Mouse (Mus musculus) MEL (cell line): ENCODE data around the gene Ppp2ca. TPM values are rescaled to one million over a fixed set of nuclear protein-coding genes. Genes with fewer than 3 reads are reported as not detected.

Experiments
- DNase-seq: peaks from one replicate; pipeline ENCODE4 v3.0.0; 2011; ENCODE audit warnings: low read depth, low spot score
- H3K27ac ChIP-seq: 2 replicates; pipeline ENCODE4 v1.5.1; 2012; ENCODE audit warnings: low read depth, mild to moderate bottlenecking, control low read depth, low read length, moderate library complexity; ENCODE audit not compliant: control insufficient read depth
- H3K27me3 ChIP-seq, 2 experiments: fragments of 150-350 bp in 1 of 2; sonication (generic) in 1 of 2; 2 replicates each; pipeline ENCODE4 v1.6.1; 2012; ENCODE audit warnings: low read length in 2 of 2, mild to moderate bottlenecking in 2 of 2, improper control_type of control experiment in 1 of 2, moderate library complexity in 1 of 2; ENCODE audit not compliant: insufficient read depth in 2 of 2, control insufficient read depth in 1 of 2
- H3K36me3 ChIP-seq, 2 experiments: 2 replicates each; pipeline ENCODE4 v1.6.1; 2012 to 2014; ENCODE audit warnings: low read length in 2 of 2, improper control_type of control experiment in 1 of 2, inconsistent platforms in 1 of 2, mild to moderate bottlenecking in 1 of 2; ENCODE audit not compliant: insufficient read depth in 2 of 2, control insufficient read depth in 1 of 2
- H3K4me1 ChIP-seq, 2 experiments: fragments of 150-350 bp in 1 of 2; sonication (generic) in 1 of 2; 2 replicates each; pipeline ENCODE4 v1.6.1; 2012; ENCODE audit warnings: low read length in 2 of 2, improper control_type of control experiment in 1 of 2, mild to moderate bottlenecking in 1 of 2; ENCODE audit not compliant: insufficient read depth in 2 of 2, control insufficient read depth in 1 of 2
- H3K4me3 ChIP-seq, 2 experiments: fragments of 150-350 bp in 1 of 2; sonication (generic) in 1 of 2; 2 replicates each; pipeline ENCODE4 v1.5.1; 2012; ENCODE audit warnings: low read depth in 2 of 2, low read length in 2 of 2, mild to moderate bottlenecking in 2 of 2, moderate library complexity in 2 of 2, control low read depth in 1 of 2, improper control_type of control experiment in 1 of 2; ENCODE audit not compliant: control insufficient read depth in 1 of 2, insufficient read depth in 1 of 2
- H3K79me2 ChIP-seq: 2 replicates; pipeline ENCODE4 v1.6.1; 2012; ENCODE audit warnings: mild to moderate bottlenecking, low read length, moderate library complexity; ENCODE audit not compliant: control insufficient read depth, poor library complexity, insufficient read depth
- H3K9ac ChIP-seq: 2 replicates; pipeline ENCODE4 v1.6.1; 2012; ENCODE audit warnings: low read depth, mild to moderate bottlenecking, control low read depth, low read length, moderate library complexity; ENCODE audit not compliant: control insufficient read depth, poor library complexity, severe bottlenecking
- H3K9me3 ChIP-seq: fragments of 150-350 bp; sonication (generic); replicated peaks from 2 replicates; pipeline ENCODE4 v1.6.1; 2012; ENCODE audit warnings: mild to moderate bottlenecking, low read length, improper control_type of control experiment, moderate library complexity; ENCODE audit not compliant: insufficient read depth
- CHD1 ChIP-seq: IDR thresholded peaks from 2 replicates; pipeline ENCODE4 v1.6.1; 2012; ENCODE audit warnings: low read depth, mild to moderate bottlenecking, inconsistent platforms, low read length, improper control_type of control experiment
- E2F4 ChIP-seq: IDR thresholded peaks from 2 replicates; pipeline ENCODE4 v1.6.1; 2011; ENCODE audit warnings: low read depth, low read length, improper control_type of control experiment, borderline replicate concordance
- ETS1 ChIP-seq: IDR thresholded peaks from 2 replicates; pipeline ENCODE4 v1.6.1; 2012; ENCODE audit warnings: low read depth, mild to moderate bottlenecking, inconsistent platforms, low read length, improper control_type of control experiment, moderate library complexity
- GATA1 ChIP-seq: IDR thresholded peaks from 2 replicates; pipeline ENCODE4 v1.6.1; 2011; ENCODE audit warnings: low read depth, low read length, improper control_type of control experiment
- JUND ChIP-seq: IDR thresholded peaks from 2 replicates; pipeline ENCODE4 v1.6.1; 2011; ENCODE audit warnings: low read depth, mild to moderate bottlenecking, improper control_type of control experiment, low read length
- MAFK ChIP-seq: IDR thresholded peaks from 2 replicates; pipeline ENCODE4 v1.6.1; 2011; ENCODE audit warnings: low read depth, mild to moderate bottlenecking, low read length, improper control_type of control experiment, borderline replicate concordance
- MAX ChIP-seq: IDR thresholded peaks from 2 replicates; pipeline ENCODE4 v1.6.1; 2011; ENCODE audit warnings: low read length, improper control_type of control experiment
- MYB ChIP-seq: IDR thresholded peaks from 2 replicates; pipeline ENCODE4 v1.6.1; 2011; ENCODE audit warnings: mild to moderate bottlenecking, low read depth, low read length, improper control_type of control experiment
- MYC ChIP-seq: IDR thresholded peaks from 2 replicates; pipeline ENCODE4 v1.6.1; 2011; ENCODE audit warnings: low read depth, mild to moderate bottlenecking, low read length, improper control_type of control experiment, moderate library complexity
- NELFE ChIP-seq: IDR thresholded peaks from 2 replicates; pipeline ENCODE4 v1.6.1; 2011; ENCODE audit warnings: low read depth, low read length, improper control_type of control experiment
- NRF1 ChIP-seq: IDR thresholded peaks from 2 replicates; pipeline ENCODE4 v1.6.1; 2014; ENCODE audit warnings: low read depth, mild to moderate bottlenecking, inconsistent platforms, low read length, improper control_type of control experiment, moderate library complexity; ENCODE audit not compliant: poor library complexity, insufficient read depth, severe bottlenecking
- POLR2A ChIP-seq, 2 experiments: IDR thresholded peaks; 2 replicates each; pipeline ENCODE4 v1.6.1; 2011 to 2012; ENCODE audit warnings: low read length in 2 of 2, mild to moderate bottlenecking in 2 of 2, control low read depth in 1 of 2, improper control_type of control experiment in 1 of 2, low read depth in 1 of 2, moderate library complexity in 1 of 2; ENCODE audit not compliant: control insufficient read depth in 1 of 2, insufficient read depth in 1 of 2, poor library complexity in 1 of 2
- SMC3 ChIP-seq: IDR thresholded peaks from 2 replicates; pipeline ENCODE4 v1.6.1; 2011; ENCODE audit warnings: low read depth, low read length, improper control_type of control experiment
- USF1 ChIP-seq: IDR thresholded peaks from 2 replicates; pipeline ENCODE4 v1.6.1; 2014; ENCODE audit warnings: low read depth, mild to moderate bottlenecking, inconsistent platforms, low read length, improper control_type of control experiment, moderate library complexity
- ZC3H11A ChIP-seq: IDR thresholded peaks from 2 replicates; pipeline ENCODE4 v1.6.1; 2012; ENCODE audit warnings: low read depth, mild to moderate bottlenecking, inconsistent platforms, low read length, improper control_type of control experiment
- polyA plus RNA-seq, 2 experiments: library from polyadenylated mRNA; stranded (reverse) in 1 of 2; unstranded in 1 of 2; fragments of >175 nt in 1 of 2; fragments of >200 nt in 1 of 2; gene quantifications; 2 replicates each; pipeline versions ENCODE4 v1.2.1 to v1.2.4; 2012; ENCODE audit warnings: low replicate concordance in 2 of 2, low read depth in 1 of 2; ENCODE audit not compliant: insufficient read length in 2 of 2, insufficient read depth in 1 of 2, missing spikeins in 1 of 2
- total RNA-seq: library from RNA; depleted of rRNA; stranded (reverse); fragments of 300-350 nt; gene quantifications from 2 replicates; pipeline ENCODE4 v1.2.3, GENCODE M21; 2012

Gene Ppp2ca
- total and polyA plus RNA-seq, 3 experiments, result 78.2 to 113 (median 102) TPM

- no peak for TF ChIP-seq E2F4
- no peak for TF ChIP-seq CHD1
- TF ChIP-seq ZC3H11A, result no peak
- TF ChIP-seq MAFK, result no peak
- no peak for TF ChIP-seq NELFE
- no peak for TF ChIP-seq JUND
- H3K27ac ChIP-seq, result no peak overlapping the region
- no peak overlapping the region for H3K9ac ChIP-seq
- H3K79me2 ChIP-seq, result no peaks in the 10 kb centered on the region
- no peaks in the 10 kb centered on the region for H3K4me1 ChIP-seq
- no peaks in the 10 kb centered on the region for H3K9me3 ChIP-seq
- H3K4me3 ChIP-seq, result no peak overlapping the region
- no peaks in the 10 kb centered on the region for H3K27me3 ChIP-seq
- DNase-seq, result peak; percentile 18
- H3K36me3 ChIP-seq, result 0 out of 4 replicates have a peak, but pooled peaks cover 0 to 2% of the 10 kb centered on the region in 2 experiments
Observed at GRCm38 (mm10) chr11:52056198-52056597, 42.3 kb upstream of the Ppp2ca start.

GRCm38 (mm10) chr11:52059001-52059400, 39.5 kb upstream of the Ppp2ca start:
- no peaks in the 10 kb centered on the region for H3K79me2 ChIP-seq

GRCm38 (mm10) chr11:52060315-52060714, 38.2 kb upstream of the Ppp2ca start:
- Histone ChIP-seq H3K79me2 (no peaks in the 10 kb centered on the region), H3K27ac (no peak overlapping the region), H3K9ac (no peak overlapping the region), H3K4me3 (no peak overlapping the region), H3K27me3 (no peaks in the 10 kb centered on the region), H3K36me3 (peaks cover 0 to 6% of the 10 kb centered on the region in 2 experiments; a peak in 2 of 4 replicates), H3K9me3 (no peaks in the 10 kb centered on the region), H3K4me1 (peaks cover 2 to 5% of the 10 kb centered on the region in 2 experiments; a peak in 2 of 4 replicates)
- no peak for DNase-seq
- TF ChIP-seq CHD1, result no peak
- TF ChIP-seq USF1, result no peak
- TF ChIP-seq GATA1, result peak; percentile 71
- no peak for TF ChIP-seq NRF1
- TF ChIP-seq POLR2A (IDR thresholded peaks at IDR 0.05; ENCODE audit: control insufficient read depth in 1 of 2, insufficient read depth in 1 of 2, low read depth in 1 of 2, low read length in 2 of 2, poor library complexity in 1 of 2), result no peak
- TF ChIP-seq MYB, result no peak
- TF ChIP-seq ETS1, result no peak
- TF ChIP-seq MAX, result no peak

More at GRCm38 (mm10) chr11:52059001-52059400, 39.5 kb upstream of the Ppp2ca start:
- 0 out of 4 replicates have a peak, but pooled peaks cover 0 to 2% of the 10 kb centered on the region in 2 experiments for H3K36me3 ChIP-seq
- no peak overlapping the region for H3K9ac ChIP-seq
- no peaks in the 10 kb centered on the region for H3K9me3 ChIP-seq
- H3K4me1 ChIP-seq, result no peaks in the 10 kb centered on the region; a peak in 1 of 4 replicates
- H3K27me3 ChIP-seq, result no peaks in the 10 kb centered on the region
- no peak for DNase-seq
- no peak overlapping the region for H3K4me3 ChIP-seq
- no peak overlapping the region for H3K27ac ChIP-seq
- TF ChIP-seq SMC3, result no peak
- no peak for TF ChIP-seq MYC
